Mouse (Mus musculus): ENCODE measurements at regions not wholly inside any gene's neighbourhood (a gene's known extent, or its start where the extent isn't known, plus 50 kb on each side); places are given as distances from the start of the nearest gene placed in this dataset.
"Not testable (repeated sequence)": the region's sequence is repeated elsewhere in the genome, so short reads cannot be mapped to it uniquely, and the experiment has no call there.

- DNase-seq: no peak
Measured at GRCm38 (mm10) chr17:14144082-14144481, 60.0 kb downstream of the Dact2 start.

- DNase-seq: no peak
Measured at GRCm38 (mm10) chr17:14141669-14142068, 62.4 kb downstream of the Dact2 start.

- no peak for DNase-seq
Measured at GRCm38 (mm10) chr17:14140266-14140665, 63.8 kb downstream of the Dact2 start.

- DNase-seq: no peak
Measured at GRCm38 (mm10) chr17:14138941-14139340, 65.2 kb downstream of the Dact2 start.

GRCm38 (mm10) chr17:14136702-14137315 is 67.3 kb downstream of the Dact2 start:
- peak; percentile 27 to 46 for DNase-seq

- DNase-seq: no peak
Measured at GRCm38 (mm10) chr17:14134604-14135003, 69.5 kb downstream of the Dact2 start.

GRCm38 (mm10) chr17:14133986-14134385 is 70.1 kb downstream of the Dact2 start:
- DNase-seq: no peak

GRCm38 (mm10) chr17:14127031-14127430 is 67.7 kb upstream of the Gm7358 start:
- not testable (repeated sequence) for DNase-seq

- no peak for DNase-seq
Measured at GRCm38 (mm10) chr17:14118863-14119262, 59.5 kb upstream of the Gm7358 start.

- DNase-seq: no peak
Measured at GRCm38 (mm10) chr17:14116223-14116622, 56.9 kb upstream of the Gm7358 start.

- DNase-seq: no peak
Measured at GRCm38 (mm10) chr17:14114856-14115255, 55.5 kb upstream of the Gm7358 start.

- not testable (repeated sequence) for DNase-seq
Measured at GRCm38 (mm10) chr17:14111692-14112091, 52.4 kb upstream of the Gm7358 start.
